Mouse (Mus musculus): Measurements from ENCODE around the gene Orm2.

Orm2 gene

DNA sequence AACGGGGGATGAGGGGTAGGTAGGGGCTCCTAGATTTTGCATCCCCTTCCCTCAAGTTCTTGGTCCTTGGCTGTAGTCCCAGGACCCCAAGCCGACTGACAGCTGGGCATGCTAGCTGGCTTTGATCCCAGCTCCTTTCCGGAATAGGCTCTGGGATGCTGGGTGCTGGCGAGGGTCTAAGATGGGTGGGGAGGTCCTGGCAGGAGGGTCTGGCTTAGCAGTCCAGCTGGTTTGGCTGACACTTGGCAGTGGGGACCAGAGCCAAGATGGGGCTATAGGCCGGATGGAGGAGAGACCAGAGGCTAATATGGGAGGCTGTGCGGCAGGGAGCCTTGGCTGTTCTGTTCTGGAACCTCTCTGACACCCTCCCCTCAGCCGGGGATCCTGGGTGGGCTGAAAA lies 46.0 kb downstream of the Orm2 start:
- DNase-seq = no peak

- DNase-seq = peak; percentile 26 to 35
These were observed 46.4 kb downstream of the Orm2 start for GRCm38 (mm10) chr4:63408649-63409048.

DNA sequence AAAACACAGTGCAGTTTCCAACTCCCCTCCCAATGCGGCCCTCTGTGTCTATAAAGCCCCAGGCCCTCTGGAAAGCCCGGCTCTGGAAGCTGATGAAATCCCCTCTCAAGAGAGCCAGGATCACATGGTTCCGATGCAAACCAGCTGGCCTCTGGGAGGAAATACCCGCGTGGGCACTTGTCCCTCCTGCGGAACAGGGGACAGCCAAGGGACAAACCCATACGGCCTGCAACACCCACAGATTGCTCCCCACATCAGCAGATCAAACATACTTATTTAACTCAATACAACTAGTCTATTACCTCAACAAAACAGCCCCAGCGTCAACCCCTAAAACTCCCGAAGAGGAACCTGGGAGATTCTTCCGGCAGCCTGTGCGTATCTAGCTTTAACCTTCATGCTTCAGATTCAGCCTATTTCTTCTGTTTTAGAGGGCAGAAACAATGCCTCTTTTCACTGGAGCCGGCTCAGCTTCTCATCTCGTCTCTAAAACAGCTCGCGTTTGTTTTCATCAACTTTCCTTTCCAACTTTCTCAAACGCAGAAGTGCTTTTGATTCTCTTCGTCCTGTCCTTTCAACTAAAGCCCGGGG lies 47.2 kb downstream of the Orm2 start:
- no peak for DNase-seq

GRCm38 (mm10) chr4:63409908-63410582 lies 47.8 kb downstream of the Orm2 start:
- DNase-seq = peak; percentile 24

DNA sequence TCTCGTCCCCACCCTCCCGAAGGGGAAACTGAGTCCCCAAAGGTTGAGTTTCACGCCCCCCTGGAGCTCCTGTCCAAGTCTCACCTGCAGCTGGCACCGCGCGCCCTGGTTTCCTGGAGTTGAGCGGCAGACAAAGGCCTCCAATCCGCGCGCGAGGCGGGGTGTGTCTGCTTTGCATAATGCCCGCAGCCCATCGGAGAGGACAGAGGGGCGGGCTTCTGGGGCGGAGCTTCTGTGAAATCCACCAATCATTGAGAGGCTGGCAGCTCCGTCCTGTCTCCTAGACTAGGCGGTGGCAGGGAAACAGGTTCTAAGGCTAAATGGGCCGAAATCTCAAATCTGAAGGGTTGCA lies 48.3 kb downstream of the Orm2 start:
- peak; percentile 65 to 71 for DNase-seq

GRCm38 (mm10) chr4:63411222-63411621 lies 49.0 kb downstream of the Orm2 start:
- DNase-seq = no peak

GRCm38 (mm10) chr4:63414951-63415350 lies 52.7 kb downstream of the Orm2 start:
- no peak for DNase-seq
